Mouse (Mus musculus) small intestine, adult 2 months (tissue): ENCODE measurements around the gene Rtn2. TPM values are rescaled to one million over a fixed set of nuclear protein-coding genes. Genes with fewer than 3 reads are reported as not detected.

Experiments used
- H3K27ac ChIP-seq: fragments of 200-500 bp; 2 replicates; pipeline ENCODE4 v1.5.1; 2012; ENCODE audit warnings: low read depth, low read length, control low read depth, inconsistent platforms; ENCODE audit not compliant: insufficient read depth
- H3K27me3 ChIP-seq: fragments of 200-500 bp; 2 replicates; pipeline ENCODE4 v1.6.1; 2012; ENCODE audit warnings: mild to moderate bottlenecking, moderate library complexity, low read length, inconsistent platforms; ENCODE audit not compliant: control insufficient read depth, insufficient read depth
- H3K36me3 ChIP-seq: fragments of 200-500 bp; 2 replicates; pipeline ENCODE4 v1.6.1; 2012; ENCODE audit warnings: mild to moderate bottlenecking, low read length, control low read depth, inconsistent platforms; ENCODE audit not compliant: control insufficient read depth, insufficient read depth
- H3K4me1 ChIP-seq: fragments of 200-500 bp; 2 replicates; pipeline ENCODE4 v1.6.1; 2012; ENCODE audit warnings: low read length, inconsistent platforms, mixed read lengths; ENCODE audit not compliant: control insufficient read depth, insufficient read depth, insufficient read length
- H3K4me3 ChIP-seq: fragments of 200-500 bp; 2 replicates; pipeline ENCODE4 v1.5.1; 2012; ENCODE audit warnings: low read depth, mild to moderate bottlenecking, control low read depth, inconsistent platforms, low read length, moderate library complexity
- CTCF ChIP-seq: fragments of 200-500 bp; IDR thresholded peaks from 2 replicates; pipeline ENCODE4 v1.5.1; 2012; ENCODE audit warnings: low read depth, mild to moderate bottlenecking, control low read depth, inconsistent platforms, low read length, moderate library complexity, mixed read lengths; ENCODE audit not compliant: insufficient replicate concordance, insufficient read length; ENCODE audit errors: extremely low read depth
- POLR2A ChIP-seq: fragments of 200-500 bp; IDR thresholded peaks from 2 replicates; pipeline ENCODE4 v1.6.1; 2012; ENCODE audit warnings: low read depth, mild to moderate bottlenecking, control low read depth, inconsistent platforms, low read length, moderate library complexity
- WGBS: fragments of 180-500 bp; shearing (Covaris S2); methylation state at CpG from one replicate; pipeline ENCODE4 v1.1.7; 2018; 5-methylcytosine and 5-hydroxymethylcytosine counted together
- polyA plus RNA-seq: library from polyadenylated mRNA; depleted of rRNA; stranded (reverse); fragments of >200 nt; gene quantifications from 2 replicates; pipeline ENCODE4 v1.2.3, GENCODE M21; 2012

Gene Rtn2
- polyA plus RNA-seq, 1 experiment: 11.7 TPM

GRCm38 (mm10) chr7:19309884-19310641 lies 27.6 kb downstream of the Rtn2 start, which contains the start of gene Fosb:
TSS of gene Fosb (minus strand) at chr7:19310051.
- peaks cover 4% of the 10 kb centered on the region; the same call in 1 of the 2 replicates for H3K27me3 ChIP-seq
- no peaks in the 10 kb centered on the region for H3K36me3 ChIP-seq
- no peaks in the 10 kb centered on the region for H3K4me1 ChIP-seq
- peak within 1 kb of the TSS; percentile 76 for H3K4me3 ChIP-seq
- peak; percentile 94 for TF ChIP-seq POLR2A
- TF ChIP-seq CTCF: peak; percentile 50; the same call in 1 of the 2 replicates
- H3K27ac ChIP-seq: no peak within 1 kb of the TSS; the same call in 1 of the 2 replicates
- WGBS: under 1% methylated on average over 49 of the region's 49 CpGs

DNA sequence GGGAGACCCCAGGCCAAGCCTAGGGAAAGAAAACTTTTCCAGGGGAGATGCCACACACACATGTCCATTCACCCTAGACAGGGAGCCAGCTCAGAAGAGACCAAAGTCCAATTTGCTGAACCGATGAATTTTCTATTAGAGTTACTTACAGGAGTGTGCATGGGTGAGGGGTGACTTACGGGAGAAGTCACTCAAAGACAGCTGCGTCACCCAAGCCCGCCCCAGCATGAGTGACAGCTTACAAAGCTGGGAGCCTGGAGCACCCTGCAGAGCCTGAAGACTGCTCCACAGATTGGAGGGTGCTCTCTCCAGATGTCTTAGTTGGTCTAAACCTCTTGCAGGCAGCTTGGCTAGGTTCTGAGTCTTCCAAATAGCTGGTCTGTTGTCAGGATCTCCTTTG lies 29.6 kb downstream of the Rtn2 start:
- Histone ChIP-seq H3K4me1 (peaks cover 8% of the 10 kb centered on the region), H3K4me3 (no peak overlapping the region), H3K27ac (no peak overlapping the region), H3K27me3 (no peaks in the 10 kb centered on the region), H3K36me3 (no peaks in the 10 kb centered on the region)
- WGBS: 28% methylated on average over 4 of the region's 4 CpGs
- no peak for TF ChIP-seq POLR2A
- no peak for TF ChIP-seq CTCF

DNA sequence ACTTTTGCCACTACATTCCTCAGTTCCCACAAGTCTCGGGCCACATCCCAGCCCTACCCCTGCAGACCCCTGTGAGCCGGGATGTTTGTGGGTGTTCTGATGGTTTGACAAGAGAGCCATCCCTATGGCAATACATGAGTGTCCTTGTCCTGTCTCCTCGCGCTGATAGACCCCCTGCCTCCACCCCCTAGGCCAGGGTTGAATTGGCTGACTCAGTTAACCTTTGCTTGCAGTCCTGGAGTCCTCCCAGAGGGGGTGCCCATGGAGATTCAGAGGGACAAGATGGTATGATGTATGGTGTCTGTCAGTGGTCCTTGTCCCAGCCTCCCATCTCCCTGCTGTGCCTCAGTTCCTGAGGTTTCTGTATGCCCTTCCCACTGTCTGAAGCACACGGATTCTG lies 31.6 kb downstream of the Rtn2 start:
- TF ChIP-seq CTCF (no peak), POLR2A (no peak)
- Histone ChIP-seq H3K4me1 (peaks cover 11% of the 10 kb centered on the region), H3K36me3 (no peaks in the 10 kb centered on the region), H3K27ac (no peak overlapping the region), H3K4me3 (no peak overlapping the region), H3K27me3 (no peaks in the 10 kb centered on the region)
- WGBS: 44% methylated on average over 5 of the region's 5 CpGs

DNA sequence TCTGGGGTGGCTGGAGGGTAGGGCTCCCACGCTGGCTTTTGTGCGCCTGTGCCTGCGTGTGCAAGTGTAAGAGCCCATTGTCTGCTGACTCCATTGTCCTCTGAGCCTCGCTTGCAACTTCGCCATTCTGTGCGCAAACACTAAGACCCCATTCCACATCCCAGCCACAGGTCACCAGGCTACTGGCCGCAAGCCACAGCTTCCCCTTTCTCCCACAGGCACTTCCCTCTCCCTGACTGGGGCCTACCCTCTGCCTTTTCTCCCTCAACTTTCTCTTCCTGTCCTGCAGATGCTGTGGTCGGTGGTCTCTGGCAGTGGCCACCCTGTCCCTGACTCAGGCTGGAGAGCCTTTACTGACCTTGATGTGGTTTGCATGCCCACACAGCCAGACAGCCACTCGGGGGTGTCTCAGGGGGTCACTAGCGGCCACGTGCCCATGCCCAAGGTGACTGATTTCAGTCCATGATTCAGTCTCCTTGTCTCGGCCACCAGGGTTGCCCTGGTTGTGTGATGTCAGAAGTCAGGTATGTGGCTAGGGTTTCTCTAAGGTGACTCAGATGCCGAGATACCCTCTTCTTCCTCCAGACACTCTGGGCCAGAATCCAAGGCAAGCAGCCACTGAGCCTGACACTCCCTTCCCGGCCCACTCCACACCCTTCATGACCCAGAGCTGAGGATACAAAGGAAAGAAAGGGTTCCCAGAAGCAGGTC lies 34.2 kb downstream of the Rtn2 start:
- TF ChIP-seq POLR2A: no peak
- WGBS: 48% methylated on average over 14 of the region's 14 CpGs
- no peak overlapping the region for H3K4me3 ChIP-seq
- no peaks in the 10 kb centered on the region for H3K36me3 ChIP-seq
- no peaks in the 10 kb centered on the region for H3K27me3 ChIP-seq
- no peak overlapping the region for H3K27ac ChIP-seq
- peaks cover 22% of the 10 kb centered on the region for H3K4me1 ChIP-seq

GRCm38 (mm10) chr7:19318201-19318600 lies 35.8 kb downstream of the Rtn2 start:
- no peak for TF ChIP-seq CTCF
- TF ChIP-seq POLR2A: no peak

DNA sequence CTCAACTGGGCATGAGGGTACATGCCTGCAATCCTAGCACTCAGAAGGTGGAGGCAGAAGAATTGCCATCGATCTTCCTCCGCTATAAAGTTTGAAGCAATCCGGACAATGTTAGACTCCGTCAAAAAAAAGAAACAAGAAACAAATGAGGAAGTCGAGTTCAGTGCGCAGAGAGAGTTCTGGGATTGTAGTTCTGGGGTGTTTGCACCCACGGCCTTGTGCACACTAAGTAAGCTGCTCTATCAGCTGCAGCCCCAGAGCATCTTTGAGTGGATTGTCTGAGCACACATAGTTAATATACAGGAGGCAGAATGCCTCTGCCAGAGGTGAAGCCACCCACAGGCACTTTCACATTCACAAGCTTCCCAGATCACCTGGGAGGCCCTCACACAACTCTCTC lies 36.3 kb downstream of the Rtn2 start:
- Histone ChIP-seq H3K4me3 (no peak overlapping the region), H3K36me3 (no peaks in the 10 kb centered on the region), H3K27ac (no peak overlapping the region), H3K4me1 (peaks cover 22% of the 10 kb centered on the region), H3K27me3 (no peaks in the 10 kb centered on the region; the same call in 1 of the 2 replicates)
- 77% methylated on average over 7 of the region's 7 CpGs for WGBS
- no peak for TF ChIP-seq POLR2A
- TF ChIP-seq CTCF: no peak

More at GRCm38 (mm10) chr7:19318201-19318600, 35.8 kb downstream of the Rtn2 start:
- 71% methylated on average over 2 of the region's 2 CpGs for WGBS
- H3K4me1 ChIP-seq: peaks cover 22% of the 10 kb centered on the region
- H3K27ac ChIP-seq: no peak overlapping the region
- no peaks in the 10 kb centered on the region for H3K36me3 ChIP-seq
- H3K4me3 ChIP-seq: no peak overlapping the region
- H3K27me3 ChIP-seq: no peaks in the 10 kb centered on the region; the same call in 1 of the 2 replicates

DNA sequence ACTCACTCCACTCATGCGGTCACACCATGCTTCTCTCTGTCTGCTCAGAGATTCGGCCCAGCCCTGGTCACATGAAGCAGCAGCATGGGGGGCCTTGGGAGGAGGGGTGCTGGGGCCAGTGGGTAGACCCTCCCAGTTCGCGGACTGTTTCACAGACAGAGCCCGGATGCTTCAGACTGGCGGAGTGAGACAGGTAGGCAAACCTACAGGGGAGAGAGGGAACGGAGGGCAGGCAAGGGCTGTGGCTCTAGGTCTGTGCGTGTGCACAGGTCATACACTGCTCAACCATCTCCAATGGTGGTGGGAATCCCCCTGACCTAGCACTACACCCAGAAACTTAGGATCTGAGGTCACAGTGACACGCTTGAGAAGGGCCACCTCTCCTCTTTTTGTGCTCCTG lies 37.0 kb downstream of the Rtn2 start:
- no peak overlapping the region for H3K27ac ChIP-seq
- 21% methylated on average over 9 of the region's 9 CpGs for WGBS
- peaks cover 22% of the 10 kb centered on the region for H3K4me1 ChIP-seq
- peak overlapping the region; percentile 59 for H3K4me3 ChIP-seq
- no peaks in the 10 kb centered on the region for H3K36me3 ChIP-seq
- no peaks in the 10 kb centered on the region; the same call in 1 of the 2 replicates for H3K27me3 ChIP-seq
- no peak for TF ChIP-seq POLR2A
- TF ChIP-seq CTCF: no peak
